Mouse (Mus musculus): ENCODE results near the gene Treml1.

GRCm38 (mm10) chr17:48385786-48386461 is 26.2 kb downstream of the Treml1 start:
- TF ChIP-seq CTCF (IDR thresholded peaks at IDR 0.05 in 2 of 3, conservative IDR thresholded peaks at IDR 0.05 in 1 of 3; ENCODE audit: control insufficient read depth in 1 of 3, insufficient read depth in 1 of 3, low read depth in 2 of 3, low read length in 3 of 3, poor library complexity in 1 of 3, severe bottlenecking in 1 of 3) (no peak), POLR2A (IDR thresholded peaks at IDR 0.05; ENCODE audit: control insufficient read depth in 1 of 2, insufficient read depth in 1 of 2, low read depth in 1 of 2, low read length in 2 of 2, poor library complexity in 1 of 2) (peak in 1 of 2 experiments; percentile 50; a peak in 1 of 4 replicates), POLR2AphosphoS2 (IDR thresholded peaks at IDR 0.05; ENCODE audit: low read length) (peak; percentile 91), HCFC1 (IDR thresholded peaks at IDR 0.05; ENCODE audit: low read depth, low read length) (no peak), MAX (IDR thresholded peaks at IDR 0.05; ENCODE audit: low read length) (no peak), GATA1 (IDR thresholded peaks at IDR 0.05; ENCODE audit: low read depth, low read length) (no peak), MYB (IDR thresholded peaks at IDR 0.05; ENCODE audit: low read depth, low read length) (no peak), CHD2 (IDR thresholded peaks at IDR 0.05; ENCODE audit: low read length) (no peak), MAFK (IDR thresholded peaks at IDR 0.05; ENCODE audit: borderline replicate concordance, low read depth, low read length) (no peak), RCOR1 (IDR thresholded peaks at IDR 0.05; ENCODE audit: low read depth, low read length) (no peak), SIN3A (IDR thresholded peaks at IDR 0.05; ENCODE audit: low read length) (no peak), MAZ (IDR thresholded peaks at IDR 0.05; ENCODE audit: low read depth, low read length) (no peak), SMC3 (IDR thresholded peaks at IDR 0.05; ENCODE audit: low read depth, low read length) (0 out of 2 replicates have a peak, but pooled peaks have one; percentile 13)

All from MEL (cell line).